Mouse (Mus musculus): ENCODE data around the gene Gsta2.
"Not testable (repeated sequence)": the region's sequence is repeated elsewhere in the genome, so short reads cannot be mapped to it uniquely, and the experiment has no call there.

DNA sequence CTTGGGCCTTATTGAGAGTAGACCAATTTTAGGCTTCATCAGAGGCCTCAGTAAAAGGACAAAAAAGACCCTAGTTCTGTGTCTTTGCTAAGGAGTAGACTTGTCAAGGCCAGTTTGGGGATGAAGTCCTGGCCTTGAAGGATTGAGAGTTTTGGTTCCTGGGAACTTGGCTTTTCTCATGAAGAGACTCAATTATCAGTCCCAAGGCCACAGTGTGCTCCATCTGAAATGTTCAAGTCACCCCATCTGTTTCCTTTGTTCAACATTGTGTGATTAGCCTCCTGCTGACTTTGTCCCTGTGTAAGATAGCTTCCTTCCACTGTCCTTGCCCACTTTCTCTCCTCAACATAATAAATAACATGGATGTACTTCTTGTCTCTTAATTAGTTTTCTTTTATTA is 5.6 kb downstream of the Gsta2 start:
- TF ChIP-seq CTCF (IDR thresholded peaks at IDR 0.05; ENCODE audit: extremely low read depth, insufficient read length, insufficient replicate concordance, low read depth, low read length); POLR2A (IDR thresholded peaks at IDR 0.05; ENCODE audit: low read depth, low read length): not testable (repeated sequence)

Measured in small intestine, adult 2 months (tissue).